Mouse (Mus musculus) gastrocnemius, postnatal 14 days (tissue): Measurements from ENCODE around the gene Mucl1. TPM values are rescaled to one million over a fixed set of nuclear protein-coding genes. Genes with fewer than 3 reads are reported as not detected.
"Not testable (repeated sequence)": the region's sequence is repeated elsewhere in the genome, so short reads cannot be mapped to it uniquely, and the experiment has no call there.

Experiments used
- DNase-seq: peaks from one replicate; pipeline ENCODE4 v3.0.0; 2021; ENCODE audit warnings: mixed read lengths
- intact Hi-C: fragments of 180-260 bp; cut with DNase I; formaldehyde crosslinking; loops from one replicate; pipeline ENCODE4 v1.15.1; 2025; ENCODE audit warnings: low total_unique reads
- long read RNA-seq, 2 experiments: library from polyadenylated mRNA; stranded (forward); transcript quantifications; one replicate each; pipeline ENCODE4 v2.0.0; 2021
- total RNA-seq, 2 experiments: library from RNA; stranded (reverse); gene quantifications; 2 replicates each; pipeline ENCODE4 v1.2.3; 2021

The Mucl1 gene
- under 1 TPM in 1 of 2 experiments, not detected in 1; 0.39 TPM for total RNA-seq
- long read RNA-seq, experiment 1, result 0 reads
- long read RNA-seq, experiment 2, result 0 reads

DNA sequence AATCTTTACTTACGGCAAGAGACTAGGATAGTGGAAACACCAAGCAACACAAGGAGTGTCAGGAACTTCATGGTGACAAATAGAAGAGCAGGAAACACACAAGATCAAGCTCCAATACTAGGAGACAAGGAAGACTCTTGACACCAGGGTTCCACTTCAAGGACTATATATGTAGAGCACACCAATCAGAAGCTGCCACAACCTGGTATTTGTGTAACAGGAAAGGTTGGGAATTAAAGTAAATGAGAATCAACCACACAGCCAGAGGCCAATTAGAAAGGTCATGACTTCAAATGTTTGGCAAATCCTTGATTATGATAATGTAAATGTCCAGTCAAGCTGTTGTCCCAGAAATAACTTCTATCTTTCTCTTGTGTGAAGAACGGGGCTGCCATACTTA is at the start of gene Mucl1:
Gene Mucl1, minus strand, starts transcription at position 101 of the 400 bp plus-strand sequence.
- DNase-seq, result no peak
- intact Hi-C loops, result no loop called here

DNA sequence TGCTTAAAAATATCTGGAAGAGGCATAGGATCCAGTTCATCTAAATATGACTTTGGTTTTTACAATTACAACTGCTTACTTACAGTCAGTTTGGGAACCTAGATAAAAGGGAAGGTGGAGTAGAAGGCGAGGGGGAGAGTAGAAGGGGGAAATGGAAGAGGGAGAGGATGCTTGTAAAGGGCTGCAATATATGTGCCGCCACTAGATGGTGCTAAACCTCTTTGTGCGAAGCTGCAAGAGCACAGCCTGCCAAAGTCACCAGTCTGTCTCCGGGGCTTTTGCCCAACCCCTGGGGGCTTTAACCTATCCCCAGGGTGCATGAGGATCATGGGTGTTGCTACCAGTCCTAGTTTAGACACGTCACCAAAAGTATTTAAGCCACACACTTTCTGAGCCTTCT is 11.6 kb upstream of the Mucl1 start:
- intact Hi-C loops, result not testable (repeated sequence)
- peak; percentile 4 for DNase-seq

DNA sequence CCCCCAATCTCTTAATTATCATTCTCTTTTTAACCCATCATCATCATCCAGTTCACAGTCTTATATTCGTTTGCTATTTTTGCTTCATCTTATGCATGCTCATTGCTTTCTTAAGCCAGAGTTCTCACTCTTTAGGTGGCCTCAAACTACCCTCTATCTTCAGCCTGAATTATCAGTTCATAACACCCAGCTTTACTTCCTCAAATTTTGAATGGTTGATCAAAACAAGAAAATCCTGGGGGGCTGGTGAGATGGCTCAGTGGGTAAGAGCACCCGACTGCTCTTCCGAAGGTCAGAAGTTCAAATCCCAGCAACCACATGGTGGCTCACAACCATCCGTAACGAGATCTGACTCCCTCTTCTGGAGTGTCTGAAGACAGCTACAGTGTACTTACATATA is 38.4 kb downstream of the Mucl1 start:
- intact Hi-C loops, DNase-seq: not testable (repeated sequence)

Other genes with a start within 250 kb of the Mucl1 start
- 10 to 100 TPM; 42.5 to 58.1 TPM for gene Ppp1r1a, start 217.5 kb downstream of the Mucl1 start, total RNA-seq
- not detected for gene Glycam1, start 190.4 kb downstream of the Mucl1 start, total RNA-seq
- gene Mucl2, start 143.8 kb upstream of the Mucl1 start, total RNA-seq, result not detected